Mouse (Mus musculus) bone marrow, adult 2 months (tissue): ENCODE measurements around the gene Wscd1.

Source experiments
- CTCF ChIP-seq: fragments of 200-500 bp; IDR thresholded peaks from 2 replicates; pipeline ENCODE4 v1.5.1; 2011; ENCODE audit warnings: low read length, control low read depth; ENCODE audit not compliant: control insufficient read depth, insufficient read depth
- POLR2A ChIP-seq: fragments of 200-500 bp; IDR thresholded peaks from 2 replicates; pipeline ENCODE4 v1.6.1; 2011; ENCODE audit warnings: low read depth, mild to moderate bottlenecking, control low read depth, low read length, borderline replicate concordance; ENCODE audit not compliant: control insufficient read depth

GRCm38 (mm10) chr11:71781737-71782354 is 32.1 kb downstream of the Wscd1 start:
- no peak for TF ChIP-seq CTCF
- no peak for TF ChIP-seq POLR2A
